In the genomic region with DNA sequence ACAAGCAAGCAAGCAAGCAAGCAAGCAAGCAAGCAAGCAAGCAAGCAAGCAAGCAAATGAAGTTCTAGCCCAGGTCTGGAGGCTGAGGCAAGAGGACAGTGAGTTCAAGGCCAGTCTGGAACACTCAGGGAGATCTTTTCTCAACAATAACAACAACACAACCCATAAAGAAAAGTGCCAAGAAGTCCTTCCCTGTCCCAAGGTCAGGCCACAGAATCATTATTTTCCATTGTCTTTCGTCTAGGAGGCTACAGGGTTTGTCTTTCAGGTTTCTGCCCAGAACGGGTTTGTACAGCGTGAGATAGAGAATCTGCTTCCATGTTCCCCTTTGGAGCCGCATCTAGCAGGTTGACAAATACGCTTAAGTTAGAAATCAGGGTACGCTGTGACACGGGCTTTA, we compare ENCODE assay signal across 38 mouse cellular contexts. TPM values are rescaled to one million over a fixed set of nuclear protein-coding genes. Genes with fewer than 3 reads are reported as not detected.
"Had no signal": no experiment of that assay in that cellular context is flagged by ENCODE, and none has a peak within 500 bp of the region (broad histone marks: within the 10 kb centered on the region; RNA-seq: fewer than 3 reads in every experiment).

No protein-coding gene starts in this region.

- H3K27me3 ChIP-seq: limb, embryonic 12.5 days; limb, embryonic 13.5 days; limb, embryonic 15.5 days; liver, embryonic 13.5 days; liver, embryonic 15.5 days; lung, embryonic 15.5 days; midbrain, embryonic 12.5 days; midbrain, embryonic 13.5 days; midbrain, embryonic 15.5 days; neural tube, embryonic 12.5 days; neural tube, embryonic 13.5 days had no signal

- H3K4me3 ChIP-seq: limb, embryonic 10.5 days; limb, embryonic 12.5 days; limb, embryonic 13.5 days; limb, embryonic 15.5 days; liver, embryonic 12.5 days; liver, embryonic 13.5 days; liver, embryonic 15.5 days; lung, embryonic 15.5 days; megakaryocyte, embryonic 14.5 days; midbrain, embryonic 10.5 days; midbrain, embryonic 12.5 days; midbrain, embryonic 13.5 days; midbrain, embryonic 15.5 days; myocyte; neural tube, embryonic 12.5 days; neural tube, embryonic 13.5 days had no signal

- H3K4me2 ChIP-seq: limb, embryonic 12.5 days; limb, embryonic 13.5 days; limb, embryonic 15.5 days; liver, embryonic 11.5 days; liver, embryonic 12.5 days; liver, embryonic 13.5 days; liver, embryonic 15.5 days; lung, embryonic 14.5 days; lung, embryonic 15.5 days; midbrain, embryonic 11.5 days; midbrain, embryonic 12.5 days; midbrain, embryonic 13.5 days; midbrain, embryonic 15.5 days; neural tube, embryonic 12.5 days; neural tube, embryonic 13.5 days had no signal

- H3K4me1 ChIP-seq: megakaryocyte, embryonic 14.5 days had no signal

- ATAC-seq: liver, embryonic 12.5 days; liver, postnatal 0 days; lung, postnatal 0 days; midbrain, embryonic 13.5 days; midbrain, embryonic 15.5 days had no signal

- DNase-seq: left cerebral cortex, postnatal 4 days; liver; liver, embryonic 13.5 days; liver, postnatal 0 days; lung, adult 18-20 months; lung, adult 2 months; lung, embryonic 14.5 days; lung, postnatal 10 days; lung, postnatal 14 days; lung, postnatal 36 days; lung, postnatal 4 days; midbrain, embryonic 14.5 days had no signal

- H3K9me3 ChIP-seq: limb, embryonic 10.5 days; limb, embryonic 12.5 days; limb, embryonic 13.5 days; limb, embryonic 15.5 days; liver, embryonic 12.5 days; liver, embryonic 13.5 days; liver, embryonic 15.5 days; lung, embryonic 15.5 days; megakaryocyte, embryonic 14.5 days; midbrain, embryonic 10.5 days; midbrain, embryonic 12.5 days; midbrain, embryonic 13.5 days; midbrain, embryonic 15.5 days; neural tube, embryonic 12.5 days; neural tube, embryonic 13.5 days had no signal

- H3K9ac ChIP-seq: limb, embryonic 12.5 days; limb, embryonic 13.5 days; limb, embryonic 15.5 days; liver, embryonic 12.5 days; liver, embryonic 13.5 days; liver, embryonic 14.5 days; liver, embryonic 15.5 days; liver, postnatal 0 days; lung, embryonic 14.5 days; lung, embryonic 15.5 days; midbrain, embryonic 12.5 days; midbrain, embryonic 13.5 days; midbrain, embryonic 15.5 days; neural tube, embryonic 12.5 days; neural tube, embryonic 13.5 days had no signal

- H3K36me3 ChIP-seq: limb, embryonic 10.5 days; limb, embryonic 12.5 days; limb, embryonic 13.5 days; limb, embryonic 15.5 days; liver, embryonic 12.5 days; liver, embryonic 13.5 days; liver, embryonic 15.5 days; lung, embryonic 15.5 days; midbrain, embryonic 10.5 days; midbrain, embryonic 12.5 days; midbrain, embryonic 13.5 days; midbrain, embryonic 15.5 days; neural tube, embryonic 12.5 days; neural tube, embryonic 13.5 days had no signal

- H3K27ac ChIP-seq: limb, embryonic 10.5 days; limb, embryonic 12.5 days; limb, embryonic 13.5 days; limb, embryonic 15.5 days; liver, embryonic 12.5 days; liver, embryonic 13.5 days; liver, embryonic 14.5 days; liver, embryonic 15.5 days; lung, embryonic 15.5 days; macrophage; midbrain, embryonic 10.5 days; midbrain, embryonic 12.5 days; midbrain, embryonic 13.5 days; midbrain, embryonic 15.5 days; neural tube, embryonic 12.5 days; neural tube, embryonic 13.5 days had no signal

RNA-seq across cellular contexts. Expression of gene Apol7a, which starts 48.8 kb away (rescaled TPM):
- total RNA-seq: left cerebral cortex, postnatal 4 days; megakaryocyte progenitor cell, adult 5-6 weeks; megakaryocyte-erythroid progenitor cell, adult 5-6 weeks; midbrain, postnatal 0 days; monocyte, adult 5-6 weeks had no signal
- polyA plus RNA-seq: limb, embryonic 10.5 days; limb, embryonic 11.5 days; limb, embryonic 12.5 days; limb, embryonic 13.5 days; liver, embryonic 11.5 days; lung, embryonic 14.5 days; macrophage; midbrain, embryonic 10.5 days; midbrain, embryonic 11.5 days; midbrain, embryonic 12.5 days; midbrain, embryonic 13.5 days; midbrain, embryonic 14.5 days; midbrain, embryonic 15.5 days; midbrain, postnatal 0 days; neural tube, embryonic 11.5 days; neural tube, embryonic 12.5 days had no signal
